Mouse (Mus musculus): Measurements from ENCODE around the gene Trpm4. TPM values are rescaled to one million over a fixed set of nuclear protein-coding genes. Genes with fewer than 3 reads are reported as not detected.

Gene Trpm4
- polyA plus RNA-seq, 1 experiment from 2014 or later = 15.9 TPM

DNA sequence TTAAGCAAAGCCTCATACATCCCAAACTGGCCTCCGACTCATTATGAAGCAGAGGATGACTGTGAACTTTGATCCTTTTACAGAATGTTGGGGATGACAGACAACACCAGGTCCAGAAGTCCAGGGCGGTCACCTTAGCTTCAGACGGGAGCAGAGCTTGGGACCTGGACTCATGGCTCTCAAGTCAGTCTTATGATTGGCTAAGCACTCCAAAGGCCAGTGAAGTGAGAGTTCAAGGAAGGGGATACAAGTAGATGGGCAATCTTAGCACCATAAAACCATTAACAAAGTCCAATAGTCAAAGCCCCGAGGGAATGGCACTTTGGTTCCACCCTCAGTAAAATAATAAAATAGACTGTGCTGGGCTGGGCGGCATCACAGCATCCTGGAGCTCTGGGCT is 10.5 kb downstream of the Trpm4 start:
- no peak; the same call in 1 of the 2 replicates for ATAC-seq (replicated peaks; ENCODE audit: low FRiP score, low read depth)
- no peak for TF ChIP-seq CTCF (IDR thresholded peaks at IDR 0.05; ENCODE audit: low read depth)

DNA sequence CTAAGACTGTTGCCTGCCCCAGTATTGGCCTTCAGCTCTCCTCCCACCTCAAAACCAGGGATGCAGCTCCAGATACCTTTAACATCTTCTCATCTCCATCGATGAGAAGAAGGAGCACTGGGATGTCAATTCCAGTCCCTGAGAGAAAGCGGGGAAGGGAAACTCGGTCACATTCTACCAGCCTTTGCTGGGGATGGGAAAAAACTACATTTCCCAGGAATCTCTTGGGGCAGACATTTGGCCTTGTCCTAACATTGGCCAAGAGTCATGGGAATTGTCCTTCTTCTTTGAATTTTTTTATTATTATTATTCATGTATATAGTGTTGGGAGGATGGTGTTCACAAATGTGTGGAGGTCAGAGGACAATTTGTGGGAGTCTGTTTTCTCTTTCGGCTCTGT is 11.3 kb downstream of the Trpm4 start:
- ATAC-seq (replicated peaks; ENCODE audit: low FRiP score, low read depth) (no peak), DNase-seq (ENCODE audit: low spot score) (no peak)
- TF ChIP-seq CTCF (IDR thresholded peaks at IDR 0.05; ENCODE audit: low read depth) = no peak
- no peaks in the 10 kb centered on the region for H3K27me3 ChIP-seq (ENCODE audit: insufficient read depth, low read length)
- H3K27ac ChIP-seq = no peak overlapping the region
- no peak overlapping the region for H3K4me2 ChIP-seq (ENCODE audit: low read length)
- H3K4me3 ChIP-seq (replicated peaks; ENCODE audit: low read depth, low read length) = no peak overlapping the region
- no peaks in the 10 kb centered on the region for H3K4me1 ChIP-seq (replicated peaks; ENCODE audit: insufficient read depth, low read length)
- WGBS = 83% methylated on average over 4 of the region's 4 CpGs
- H3K9me3 ChIP-seq (replicated peaks; ENCODE audit: low read length) = no peaks in the 10 kb centered on the region
- H3K36me3 ChIP-seq (ENCODE audit: insufficient read depth, low read length) = 0 out of 2 replicates have a peak, but pooled peaks cover 24% of the 10 kb centered on the region
- H3K9ac ChIP-seq (ENCODE audit: low read depth, low read length) = no peak overlapping the region

More for the DNA sequence above, 10.5 kb downstream of the Trpm4 start:
- 0 out of 2 replicates have a peak, but pooled peaks cover 19% of the 10 kb centered on the region for H3K36me3 ChIP-seq (ENCODE audit: insufficient read depth, low read length)
- no peaks in the 10 kb centered on the region for H3K4me1 ChIP-seq (replicated peaks; ENCODE audit: insufficient read depth, low read length)
- H3K27me3 ChIP-seq (ENCODE audit: insufficient read depth, low read length) = no peaks in the 10 kb centered on the region
- no peak overlapping the region for H3K4me3 ChIP-seq (replicated peaks; ENCODE audit: low read depth, low read length)
- no peak overlapping the region for H3K27ac ChIP-seq
- no peaks in the 10 kb centered on the region for H3K9me3 ChIP-seq (replicated peaks; ENCODE audit: low read length)
- no peak overlapping the region for H3K9ac ChIP-seq (ENCODE audit: low read depth, low read length)
- no peak for DNase-seq (ENCODE audit: low spot score)
- WGBS = 52% methylated on average over 5 of the region's 5 CpGs
- H3K4me2 ChIP-seq (ENCODE audit: low read length) = no peak overlapping the region

DNA sequence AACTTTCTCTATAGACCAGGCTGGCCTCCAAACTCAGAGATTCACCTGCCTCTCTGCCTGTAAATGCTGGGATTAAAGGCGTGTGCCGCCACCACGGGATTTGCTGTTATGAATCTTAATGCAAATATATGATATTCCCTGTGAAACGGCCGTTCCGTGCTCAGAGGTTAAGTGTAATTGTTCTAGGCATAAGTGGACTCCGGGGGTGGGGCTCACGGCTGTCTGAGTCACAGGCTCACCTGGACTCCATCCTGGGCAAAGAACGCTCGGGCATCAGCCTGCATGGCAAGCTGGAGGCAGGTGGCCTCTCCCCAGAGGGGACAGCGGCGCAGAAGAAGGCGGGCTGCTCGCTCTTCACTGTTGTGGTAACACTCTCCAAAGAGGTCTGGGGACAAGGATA is 17.0 kb downstream of the Trpm4 start:
- H3K27me3 ChIP-seq (ENCODE audit: insufficient read depth, low read length) = no peaks in the 10 kb centered on the region
- no peak overlapping the region for H3K4me2 ChIP-seq (ENCODE audit: low read length)
- H3K27ac ChIP-seq = no peak overlapping the region
- TF ChIP-seq CTCF (IDR thresholded peaks at IDR 0.05; ENCODE audit: low read depth) = no peak
- H3K4me1 ChIP-seq (replicated peaks; ENCODE audit: insufficient read depth, low read length) = 0 out of 2 replicates have a peak, but pooled peaks cover 3% of the 10 kb centered on the region
- H3K36me3 ChIP-seq (ENCODE audit: insufficient read depth, low read length) = 0 out of 2 replicates have a peak, but pooled peaks cover 5% of the 10 kb centered on the region
- no peaks in the 10 kb centered on the region for H3K9me3 ChIP-seq (replicated peaks; ENCODE audit: low read length)
- no peak overlapping the region for H3K9ac ChIP-seq (ENCODE audit: low read depth, low read length)
- 93% methylated on average over 14 of the region's 14 CpGs for WGBS
- no peak overlapping the region for H3K4me3 ChIP-seq (replicated peaks; ENCODE audit: low read depth, low read length)
- DNase-seq (ENCODE audit: low spot score) (no peak), ATAC-seq (replicated peaks; ENCODE audit: low FRiP score, low read depth) (no peak)

DNA sequence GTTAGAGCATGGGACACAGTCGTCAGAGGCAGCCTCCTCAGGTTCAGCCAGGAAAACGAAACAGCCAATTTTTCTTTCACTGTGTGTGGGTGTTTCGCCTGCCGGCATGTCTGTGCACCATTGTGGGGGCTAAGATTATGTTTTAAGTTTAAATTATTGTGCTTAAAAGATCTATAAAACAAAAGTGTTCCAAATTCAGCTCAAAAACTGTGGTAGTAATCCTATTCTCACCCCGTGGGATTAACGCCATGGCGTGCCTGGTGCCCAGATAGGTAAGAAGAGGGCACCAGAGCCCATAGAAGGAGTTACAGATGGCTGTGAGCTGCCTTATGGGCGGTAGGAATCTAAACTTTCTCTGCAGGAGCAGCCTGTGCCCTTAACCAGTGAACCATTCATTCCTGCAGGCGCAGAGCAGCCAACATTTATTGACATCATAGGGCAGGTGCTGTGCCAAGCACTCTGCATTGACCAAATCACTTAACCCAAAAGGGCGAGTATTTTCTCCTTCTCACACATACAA is 18.3 kb downstream of the Trpm4 start:
- 50% methylated on average over 10 of the region's 10 CpGs for WGBS
- Histone ChIP-seq H3K9me3 (replicated peaks; ENCODE audit: low read length) (no peaks in the 10 kb centered on the region), H3K36me3 (ENCODE audit: insufficient read depth, low read length) (0 out of 2 replicates have a peak, but pooled peaks cover 5% of the 10 kb centered on the region), H3K27ac (peak overlapping the region; percentile 40; the same call in 1 of the 2 replicates), H3K4me1 (replicated peaks; ENCODE audit: insufficient read depth, low read length) (0 out of 2 replicates have a peak, but pooled peaks cover 3% of the 10 kb centered on the region), H3K9ac (ENCODE audit: low read depth, low read length) (no peak overlapping the region), H3K4me2 (ENCODE audit: low read length) (no peak overlapping the region), H3K27me3 (ENCODE audit: insufficient read depth, low read length) (no peaks in the 10 kb centered on the region), H3K4me3 (replicated peaks; ENCODE audit: low read depth, low read length) (no peak overlapping the region)
- no peak for DNase-seq (ENCODE audit: low spot score)
- peak; percentile 65; the same call in 1 of the 2 replicates for ATAC-seq (replicated peaks; ENCODE audit: low FRiP score, low read depth)
- TF ChIP-seq CTCF (IDR thresholded peaks at IDR 0.05; ENCODE audit: low read depth) = no peak

DNA sequence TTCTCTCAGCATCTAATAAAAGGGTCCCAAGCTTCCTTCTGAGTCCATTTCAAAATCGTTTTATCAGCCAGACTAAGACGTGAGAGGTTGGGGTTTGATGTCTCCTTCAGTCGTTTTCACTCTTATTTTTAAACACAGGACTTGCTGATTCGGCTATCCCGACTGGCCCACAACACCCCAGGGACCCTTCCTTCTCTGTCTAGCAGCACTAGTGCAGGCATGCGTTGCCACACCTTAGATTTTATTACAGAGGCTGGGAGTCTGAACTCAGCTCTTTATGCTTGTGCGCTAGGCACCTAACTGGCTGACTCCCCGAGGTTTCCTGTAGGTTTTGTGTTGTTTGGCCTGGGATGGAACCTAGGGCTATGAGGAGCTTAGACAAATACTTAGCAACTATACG is 20.1 kb downstream of the Trpm4 start:
- H3K27ac ChIP-seq = peak overlapping the region; percentile 37; the same call in 1 of the 2 replicates
- H3K4me2 ChIP-seq (ENCODE audit: low read length) = peak overlapping the region; percentile 9; the same call in 1 of the 2 replicates
- H3K36me3 ChIP-seq (ENCODE audit: insufficient read depth, low read length) = 0 out of 2 replicates have a peak, but pooled peaks cover 5% of the 10 kb centered on the region
- ATAC-seq (replicated peaks; ENCODE audit: low FRiP score, low read depth) (no peak), DNase-seq (ENCODE audit: low spot score) (no peak)
- no peak overlapping the region for H3K9ac ChIP-seq (ENCODE audit: low read depth, low read length)
- no peaks in the 10 kb centered on the region for H3K9me3 ChIP-seq (replicated peaks; ENCODE audit: low read length)
- no peaks in the 10 kb centered on the region for H3K27me3 ChIP-seq (ENCODE audit: insufficient read depth, low read length)
- H3K4me1 ChIP-seq (replicated peaks; ENCODE audit: insufficient read depth, low read length) = 0 out of 2 replicates have a peak, but pooled peaks cover 3% of the 10 kb centered on the region
- WGBS = 13% methylated on average over 9 of the region's 9 CpGs
- H3K4me3 ChIP-seq (replicated peaks; ENCODE audit: low read depth, low read length) = no peak overlapping the region
- TF ChIP-seq CTCF (IDR thresholded peaks at IDR 0.05; ENCODE audit: low read depth) = no peak

DNA sequence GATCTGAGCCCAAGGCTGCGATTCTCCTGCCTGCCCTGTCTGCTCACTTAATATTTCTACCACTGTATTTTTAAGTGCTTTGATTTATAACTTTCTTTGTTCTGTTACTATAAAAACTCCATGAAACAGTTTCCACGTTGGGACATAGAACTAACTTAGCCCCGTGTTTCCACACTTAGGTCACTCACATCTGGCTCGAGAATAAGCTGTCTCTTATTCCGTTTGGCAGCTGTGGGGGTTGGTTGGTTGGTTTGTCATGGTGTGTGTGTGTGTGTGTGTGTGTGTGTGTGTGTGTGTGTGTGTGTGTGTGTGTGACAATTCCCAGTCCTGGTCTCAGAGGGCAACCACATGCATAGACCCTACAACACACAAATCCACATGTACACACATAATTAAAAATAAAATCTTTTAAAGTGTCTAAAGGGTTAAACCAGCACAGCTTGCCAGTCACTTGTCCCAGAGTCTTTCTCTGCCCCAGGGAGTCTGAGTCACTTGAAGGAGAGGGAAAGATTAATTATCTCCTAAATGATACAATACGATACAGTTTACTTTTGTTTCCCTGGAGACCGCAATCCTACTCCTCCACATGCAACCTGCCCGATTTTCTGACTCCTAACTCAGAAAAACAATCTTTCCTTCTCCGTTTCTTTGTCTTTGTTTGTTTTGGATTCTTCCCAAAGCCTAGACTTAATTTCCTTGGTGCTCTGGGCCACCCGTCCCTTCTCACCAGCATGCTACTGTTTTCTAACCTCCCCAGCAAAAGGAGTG is 20.7 kb downstream of the Trpm4 start:
- TF ChIP-seq CTCF (IDR thresholded peaks at IDR 0.05; ENCODE audit: low read depth) = no peak
- H3K4me2 ChIP-seq (ENCODE audit: low read length) = peak overlapping the region; percentile 9; the same call in 1 of the 2 replicates
- no peak for ATAC-seq (replicated peaks; ENCODE audit: low FRiP score, low read depth)
- H3K4me3 ChIP-seq (replicated peaks; ENCODE audit: low read depth, low read length) = no peak overlapping the region
- no peak overlapping the region for H3K9ac ChIP-seq (ENCODE audit: low read depth, low read length)
- no peaks in the 10 kb centered on the region for H3K9me3 ChIP-seq (replicated peaks; ENCODE audit: low read length)
- peak overlapping the region; percentile 37; the same call in 1 of the 2 replicates for H3K27ac ChIP-seq
- DNase-seq (ENCODE audit: low spot score) = peak; percentile 92
- whole genome bisulfite sequencing = 9% methylated on average over 10 of the region's 10 CpGs
- H3K36me3 ChIP-seq (ENCODE audit: insufficient read depth, low read length) = 0 out of 2 replicates have a peak, but pooled peaks cover 6% of the 10 kb centered on the region
- no peaks in the 10 kb centered on the region for H3K27me3 ChIP-seq (ENCODE audit: insufficient read depth, low read length)
- H3K4me1 ChIP-seq (replicated peaks; ENCODE audit: insufficient read depth, low read length) = 0 out of 2 replicates have a peak, but pooled peaks cover 3% of the 10 kb centered on the region
